Mouse (Mus musculus) midbrain, postnatal 0 days (tissue): ENCODE data around the gene Fen1. TPM values are rescaled to one million over a fixed set of nuclear protein-coding genes. Genes with fewer than 3 reads are reported as not detected.

Experiments
- ATAC-seq: fragments of 200-750 bp; cut with Nextera tagmentation; 2 replicates; pipeline ENCODE4 v1.8.0; 2017; ENCODE audit warnings: moderate number of reproducible peaks, mild to moderate bottlenecking, moderate TSS enrichment, moderate library complexity; ENCODE audit not compliant: low FRiP score
- DNase-seq: peaks from one replicate; pipeline ENCODE4 v3.0.0-alpha.2; 2015; ENCODE audit warnings: low spot score
- H3K27ac ChIP-seq: fragments of 300-500 bp; sonication (generic); 2 replicates; pipeline ENCODE4 v1.5.1; 2014; ENCODE audit warnings: low read depth, mild to moderate bottlenecking, low read length, mixed read lengths
- H3K27me3 ChIP-seq: fragments of 300-500 bp; sonication (generic); 2 replicates; pipeline ENCODE4 v1.6.1; 2014; ENCODE audit warnings: low read length, control low read depth, mixed read lengths; ENCODE audit not compliant: insufficient read depth
- H3K36me3 ChIP-seq: fragments of 300-500 bp; sonication (generic); 2 replicates; pipeline ENCODE4 v1.6.1; 2014; ENCODE audit warnings: low read length, control low read depth, mixed read lengths; ENCODE audit not compliant: insufficient read depth
- H3K4me1 ChIP-seq: fragments of 300-500 bp; sonication (generic); 2 replicates; pipeline ENCODE4 v1.6.1; 2014; ENCODE audit warnings: mild to moderate bottlenecking, control low read depth, antibody characterized with exemption, low read length, mixed read lengths; ENCODE audit not compliant: insufficient read depth
- H3K4me2 ChIP-seq: fragments of 300-500 bp; sonication (generic); 2 replicates; pipeline ENCODE4 v1.6.1; 2014; ENCODE audit warnings: low read depth, mild to moderate bottlenecking, low read length, mixed read lengths; ENCODE audit not compliant: poor library complexity, severe bottlenecking
- H3K4me3 ChIP-seq: fragments of 300-500 bp; sonication (generic); 2 replicates; pipeline ENCODE4 v1.5.1; 2014; ENCODE audit warnings: low read depth, mild to moderate bottlenecking, low read length, moderate library complexity
- H3K9ac ChIP-seq: fragments of 300-500 bp; sonication (generic); replicated peaks from 2 replicates; pipeline ENCODE4 v1.6.1; 2014; ENCODE audit warnings: mild to moderate bottlenecking, low read length, moderate library complexity, mixed read lengths; ENCODE audit not compliant: poor library complexity, severe bottlenecking
- H3K9me3 ChIP-seq: fragments of 300-500 bp; sonication (generic); 2 replicates; pipeline ENCODE4 v1.6.1; 2016; ENCODE audit warnings: low read length, control low read depth
- CTCF ChIP-seq: IDR thresholded peaks from 2 replicates; pipeline ENCODE4 v1.5.1; 2016; ENCODE audit warnings: antibody characterized with exemption, mild to moderate bottlenecking
- WGBS: fragments of 180-500 bp; shearing (Covaris S2); extraction: QIAGEN DNeasy Blood & Tissue Kit; methylation state at CpG from one replicate; pipeline ENCODE4 v1.1.7; 2014; 5-methylcytosine and 5-hydroxymethylcytosine counted together
- polyA plus RNA-seq: library from polyadenylated mRNA; unstranded; fragments of >200 nt; fragmentation: Nextera tagmentation; extraction: Ambion mirVana; gene quantifications from 2 replicates; pipeline ENCODE4 v1.2.1, GENCODE M21; 2015
- total RNA-seq: library from RNA; depleted of rRNA; stranded (reverse); fragments of >200 nt; gene quantifications from 2 replicates; pipeline ENCODE4 v1.2.3, GENCODE M21; 2014

Gene Fen1
- total and polyA plus RNA-seq, 2 experiments from 2014 or later, result 19.8 to 20.5 TPM

- no peak for TF ChIP-seq CTCF
- WGBS, result 94% methylated on average over 8 of the region's 8 CpGs
- H3K4me3 ChIP-seq, result no peak overlapping the region
- peaks cover under 1% of the 10 kb centered on the region; the same call in 1 of the 2 replicates for H3K4me1 ChIP-seq
- H3K4me2 ChIP-seq, result no peak overlapping the region
- ATAC-seq (no peak), DNase-seq (no peak)
- H3K9me3 ChIP-seq, result no peaks in the 10 kb centered on the region
- peaks cover 55% of the 10 kb centered on the region for H3K36me3 ChIP-seq
- no peak overlapping the region for H3K9ac ChIP-seq
- no peaks in the 10 kb centered on the region for H3K27me3 ChIP-seq
- no peak overlapping the region for H3K27ac ChIP-seq
Measured at GRCm38 (mm10) chr19:10189940-10190339, 14.0 kb downstream of the Fen1 start.

DNA sequence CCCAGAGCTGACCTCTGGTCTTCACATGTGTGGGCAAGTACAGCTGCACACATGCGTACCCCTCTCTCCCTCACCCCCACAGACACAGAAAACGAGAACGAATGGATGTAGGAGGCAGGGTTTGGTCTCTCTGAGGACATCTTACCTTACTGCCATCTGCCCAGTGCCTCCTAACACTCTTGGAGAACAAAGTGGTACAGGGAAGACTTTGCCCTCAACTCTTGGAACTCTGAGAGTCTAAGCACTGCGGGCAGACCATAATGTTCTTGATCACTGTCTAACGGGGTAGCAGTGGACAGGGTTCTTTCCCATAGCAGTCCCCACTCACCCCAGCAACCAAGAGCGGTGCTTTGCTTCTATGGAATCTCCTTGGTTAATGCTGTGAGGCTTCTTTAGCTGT lies 14.9 kb downstream of the Fen1 start:
- 96% methylated on average over 6 of the region's 6 CpGs for WGBS
- H3K27me3 ChIP-seq, result no peaks in the 10 kb centered on the region
- 0 out of 2 replicates have a peak overlapping the region, but pooled peaks have one; percentile 19 for H3K27ac ChIP-seq
- H3K4me2 ChIP-seq, result no peak overlapping the region
- no peak overlapping the region for H3K9ac ChIP-seq
- peaks cover 46% of the 10 kb centered on the region for H3K36me3 ChIP-seq
- no peak overlapping the region for H3K4me3 ChIP-seq
- TF ChIP-seq CTCF, result no peak
- DNase-seq, result no peak
- peaks cover 5% of the 10 kb centered on the region; the same call in 1 of the 2 replicates for H3K4me1 ChIP-seq
- H3K9me3 ChIP-seq, result no peaks in the 10 kb centered on the region
- no peak for ATAC-seq

GRCm38 (mm10) chr19:10188281-10188811 lies 15.6 kb downstream of the Fen1 start:
- H3K27me3 ChIP-seq, result no peaks in the 10 kb centered on the region
- ATAC-seq, result peak; percentile 68
- no peak overlapping the region for H3K4me3 ChIP-seq
- no peak for TF ChIP-seq CTCF
- peaks cover 39% of the 10 kb centered on the region for H3K36me3 ChIP-seq
- H3K4me2 ChIP-seq, result no peak overlapping the region
- H3K27ac ChIP-seq, result 0 out of 2 replicates have a peak overlapping the region, but pooled peaks have one; percentile 19
- DNase-seq, result peak; percentile 95
- 56% methylated on average over 10 of the region's 10 CpGs for WGBS
- H3K9me3 ChIP-seq, result no peaks in the 10 kb centered on the region
- H3K4me1 ChIP-seq, result peaks cover 5% of the 10 kb centered on the region; the same call in 1 of the 2 replicates
- H3K9ac ChIP-seq, result no peak overlapping the region

- peaks cover 7% of the 10 kb centered on the region; the same call in 1 of the 2 replicates for H3K4me1 ChIP-seq
- ATAC-seq (no peak), DNase-seq (no peak)
- no peak overlapping the region for H3K4me3 ChIP-seq
- no peak overlapping the region for H3K9ac ChIP-seq
- no peak overlapping the region for H3K4me2 ChIP-seq
- no peak for TF ChIP-seq CTCF
- H3K27me3 ChIP-seq, result no peaks in the 10 kb centered on the region
- no peaks in the 10 kb centered on the region for H3K9me3 ChIP-seq
- WGBS, result 95% methylated on average over 8 of the region's 8 CpGs
- H3K27ac ChIP-seq, result no peak overlapping the region
- H3K36me3 ChIP-seq, result peaks cover 28% of the 10 kb centered on the region
Measured at GRCm38 (mm10) chr19:10186569-10186968, 17.4 kb downstream of the Fen1 start.

DNA sequence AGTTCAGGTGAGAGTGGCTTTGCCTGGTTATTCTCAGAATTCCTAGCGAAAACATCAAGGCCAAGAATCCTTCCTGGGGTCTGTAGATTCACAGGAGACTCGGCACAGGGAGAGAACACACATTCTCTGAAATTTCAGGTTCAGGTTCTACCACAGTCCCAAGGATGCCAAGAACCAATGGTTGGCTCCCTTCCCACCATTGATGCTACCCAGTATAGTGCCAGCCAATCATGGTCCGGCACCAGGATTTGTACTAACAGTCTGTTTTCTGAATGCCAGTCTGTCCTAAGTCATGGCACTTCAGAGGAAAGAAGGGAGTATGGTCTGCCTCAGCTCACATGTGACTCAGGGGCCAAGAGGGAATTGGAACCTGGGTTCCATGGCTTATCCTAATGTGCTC lies 18.1 kb downstream of the Fen1 start:
- no peak for TF ChIP-seq CTCF
- no peak overlapping the region for H3K4me2 ChIP-seq
- WGBS, result 92% methylated on average over 3 of the region's 3 CpGs
- no peak overlapping the region for H3K27ac ChIP-seq
- ATAC-seq, result no peak
- no peak overlapping the region for H3K9ac ChIP-seq
- DNase-seq, result no peak
- peaks cover 28% of the 10 kb centered on the region for H3K36me3 ChIP-seq
- no peak overlapping the region for H3K4me3 ChIP-seq
- no peaks in the 10 kb centered on the region for H3K9me3 ChIP-seq
- no peaks in the 10 kb centered on the region for H3K27me3 ChIP-seq
- peaks cover 7% of the 10 kb centered on the region; the same call in 1 of the 2 replicates for H3K4me1 ChIP-seq

DNA sequence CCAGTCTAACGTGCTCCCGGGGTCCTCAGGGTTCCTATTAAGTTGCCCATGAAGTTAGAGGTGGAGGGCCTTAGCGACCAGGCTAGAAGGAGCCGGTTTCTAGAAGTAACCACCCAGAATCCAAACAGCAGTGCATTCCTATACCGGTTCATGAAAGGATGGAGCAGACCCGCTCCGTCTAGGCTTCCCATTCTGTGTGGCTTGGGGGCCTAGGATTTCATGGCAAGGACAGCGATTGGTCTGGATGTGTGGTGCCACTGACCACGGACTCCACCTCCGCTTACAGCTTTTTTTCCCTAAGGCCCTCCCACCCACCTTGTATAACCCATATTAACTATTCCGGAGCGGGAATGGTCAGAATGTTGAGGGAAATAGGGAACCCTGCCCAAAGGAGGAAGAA lies 19.9 kb downstream of the Fen1 start:
- Histone ChIP-seq H3K9ac (peak overlapping the region; percentile 98), H3K9me3 (no peaks in the 10 kb centered on the region), H3K27me3 (no peaks in the 10 kb centered on the region), H3K27ac (peak overlapping the region; percentile 96), H3K4me1 (peaks cover 7% of the 10 kb centered on the region; the same call in 1 of the 2 replicates), H3K4me3 (peak overlapping the region; percentile 94), H3K4me2 (peak overlapping the region; percentile 82), H3K36me3 (peaks cover 20% of the 10 kb centered on the region)
- TF ChIP-seq CTCF, result no peak
- WGBS, result 3% methylated on average over 12 of the region's 12 CpGs
- no peak for ATAC-seq
- DNase-seq, result peak; percentile 78
